Mouse (Mus musculus) ES-Bruce4 (cell line): ENCODE measurements around the gene Rsph6a.

Experiments
- CTCF ChIP-seq: IDR thresholded peaks from one replicate; pipeline ENCODE4 v1.8.1; 2011; ENCODE audit warnings: low read depth, low read length
- EP300 ChIP-seq: IDR thresholded peaks from 2 replicates; pipeline ENCODE4 v1.6.1; 2011; ENCODE audit warnings: low read depth, low read length; ENCODE audit not compliant: insufficient read depth
- POLR2A ChIP-seq: IDR thresholded peaks from one replicate; pipeline ENCODE4 v1.8.1; 2011; ENCODE audit warnings: low read length; ENCODE audit not compliant: insufficient read depth

DNA sequence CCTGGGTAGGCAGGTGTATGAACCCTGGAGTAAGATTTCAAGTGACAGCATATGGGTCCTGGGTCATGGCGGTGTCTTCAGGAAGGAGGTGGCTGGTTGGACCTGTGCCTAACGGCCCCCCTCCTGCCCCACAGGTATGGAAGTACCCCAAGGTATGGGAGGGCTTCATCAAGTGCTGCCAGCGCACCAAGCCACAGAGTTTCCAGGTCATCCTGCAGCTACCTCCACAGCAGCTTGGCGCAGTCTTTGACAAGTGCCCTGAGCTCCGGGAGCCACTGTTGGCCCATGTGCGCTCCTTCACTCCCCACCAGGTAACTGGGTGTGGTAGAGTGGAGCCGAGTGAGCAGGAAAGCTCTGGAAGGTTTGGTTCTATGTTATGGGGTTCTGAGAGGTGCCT, 1.4 kb upstream of the Rsph6a start:
- no peak for TF ChIP-seq CTCF
- no peak for TF ChIP-seq POLR2A
- TF ChIP-seq EP300, result no peak
